Mouse (Mus musculus) embryonic fibroblast, embryonic 13.5 days (primary cell): ENCODE data around the gene Tef.

Experiments
- CTCF ChIP-seq: IDR thresholded peaks from 2 replicates; pipeline ENCODE4 v1.5.1; 2011; ENCODE audit warnings: mild to moderate bottlenecking, control low read depth, low read length, moderate library complexity, borderline replicate concordance; ENCODE audit not compliant: insufficient read depth
- POLR2A ChIP-seq: IDR thresholded peaks from 2 replicates; pipeline ENCODE4 v1.6.1; 2011; ENCODE audit warnings: low read depth, mild to moderate bottlenecking, control low read depth, low read length, moderate library complexity

GRCm38 (mm10) chr15:81828426-81829207 is 26.4 kb downstream of the Tef start:
- no peak for TF ChIP-seq CTCF
- TF ChIP-seq POLR2A = no peak
